Mouse (Mus musculus): ENCODE data around the gene Cyp4a12b. TPM values are rescaled to one million over a fixed set of nuclear protein-coding genes. Genes with fewer than 3 reads are reported as not detected.

Cyp4a12b gene
- not detected in 2 replicates for polyA plus RNA-seq (2012; rRNA removed; ENCODE audit: low replicate concordance)

GRCm38 (mm10) chr4:115411324-115411723 is at the start of gene Cyp4a12b:
Gene Cyp4a12b, plus strand, starts transcription at chr4:115411624.

GRCm38 (mm10) chr4:115452304-115452703 is 40.9 kb downstream of the Cyp4a12b start, which contains the start of gene Cyp4a30b:
Gene Cyp4a30b, plus strand, starts transcription at chr4:115452604.

Other genes starting within 250 kb of the Cyp4a12b start
- not detected in 2 replicates for gene Cyp4a29, start 169.5 kb upstream of the Cyp4a12b start, polyA plus RNA-seq (2012; rRNA removed; ENCODE audit: low replicate concordance)
- gene Cyp4a12a, start 112.6 kb upstream of the Cyp4a12b start, polyA plus RNA-seq (2012; rRNA removed; ENCODE audit: low replicate concordance) = 0.18 TPM in 1 of 2 replicates, not detected in the other
- not detected in 2 replicates for gene Cyp4a30b, start 41.0 kb downstream of the Cyp4a12b start, polyA plus RNA-seq (2012; rRNA removed; ENCODE audit: low replicate concordance)
- not detected in 2 replicates for gene Cyp4a14, start 84.5 kb downstream of the Cyp4a12b start, polyA plus RNA-seq (2012; rRNA removed; ENCODE audit: low replicate concordance)
- 0.58 and 15.0 TPM in 2 replicates for gene Cyp4a10, start 106.6 kb downstream of the Cyp4a12b start, polyA plus RNA-seq (2012; rRNA removed; ENCODE audit: low replicate concordance)
- 0.13 TPM in 1 of 2 replicates, not detected in the other for gene Cyp4a31, start 152.0 kb downstream of the Cyp4a12b start, polyA plus RNA-seq (2012; rRNA removed; ENCODE audit: low replicate concordance)
- 2.3 TPM in 1 of 2 replicates, not detected in the other for gene Cyp4a32, start 189.3 kb downstream of the Cyp4a12b start, polyA plus RNA-seq (2012; rRNA removed; ENCODE audit: low replicate concordance)
- gene Cyp4b1, start 236.1 kb downstream of the Cyp4a12b start, polyA plus RNA-seq (2012; rRNA removed; ENCODE audit: low replicate concordance) = 65.1 and 231 TPM in 2 replicates